Mouse (Mus musculus): Measurements from ENCODE around the gene Naa20.

Naa20 gene

DNA sequence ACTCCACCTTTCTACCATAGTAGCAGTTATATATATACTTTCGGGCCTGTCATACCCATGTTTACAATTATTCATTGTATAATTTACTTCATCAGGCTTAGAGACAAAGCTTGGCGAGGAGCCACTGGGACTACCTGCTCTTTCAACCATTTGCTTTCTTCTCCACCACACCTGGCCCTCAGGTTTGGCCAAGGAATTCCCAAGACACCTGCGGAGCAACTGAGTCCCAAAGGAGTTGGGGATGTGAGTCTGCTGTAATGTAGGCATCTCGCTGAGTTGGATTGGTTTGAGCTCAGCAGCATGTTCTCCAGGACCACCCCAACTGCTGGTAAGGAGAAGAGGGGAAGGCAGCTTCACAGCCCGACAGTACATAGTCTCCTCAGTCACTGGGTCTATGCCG, at the start of gene Naa20:
Naa20 (plus strand) TSS at position 239 of the 400 bp plus-strand sequence.
- DNase-seq: no peak

DNA sequence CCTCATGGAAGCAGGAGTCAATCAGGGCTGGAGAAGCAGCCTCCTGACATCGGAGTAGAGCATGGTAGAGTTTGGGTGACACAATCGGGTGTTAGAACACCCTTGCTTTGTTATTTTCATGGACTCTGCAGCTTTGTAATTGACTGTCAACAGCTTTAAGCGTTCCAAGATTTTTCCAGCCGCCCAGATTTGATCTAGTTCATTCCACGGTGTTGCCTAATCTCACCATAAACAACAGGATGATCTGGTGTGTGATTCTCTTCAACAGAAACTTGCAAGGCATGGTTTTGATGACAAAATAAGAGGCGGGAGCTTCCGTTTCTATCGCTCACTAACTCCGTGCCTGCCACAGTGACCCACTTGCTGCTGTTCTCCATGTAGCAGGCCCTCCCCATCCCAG, 46.1 kb upstream of the Naa20 start:
- peak; percentile 56 for DNase-seq

DNA sequence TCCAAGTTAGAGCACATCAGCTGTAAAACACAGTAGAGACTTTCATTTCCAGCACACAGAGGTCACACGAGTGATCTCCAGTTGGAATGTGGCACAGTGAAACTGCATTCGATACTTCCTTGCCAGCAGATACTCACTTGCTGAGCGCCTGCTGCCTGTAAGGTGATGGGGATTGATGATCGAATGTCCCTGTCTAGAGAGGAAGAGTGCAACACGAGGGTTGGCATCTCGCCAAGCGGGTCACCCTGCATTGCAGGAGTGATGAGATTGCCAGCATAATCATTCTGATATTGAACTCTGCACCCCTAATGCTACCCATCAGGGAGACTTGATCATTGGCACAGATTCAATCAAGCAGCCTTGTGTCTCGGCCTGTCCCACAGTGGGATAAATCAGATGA, 44.0 kb upstream of the Naa20 start:
- DNase-seq: peak; percentile 51

DNA sequence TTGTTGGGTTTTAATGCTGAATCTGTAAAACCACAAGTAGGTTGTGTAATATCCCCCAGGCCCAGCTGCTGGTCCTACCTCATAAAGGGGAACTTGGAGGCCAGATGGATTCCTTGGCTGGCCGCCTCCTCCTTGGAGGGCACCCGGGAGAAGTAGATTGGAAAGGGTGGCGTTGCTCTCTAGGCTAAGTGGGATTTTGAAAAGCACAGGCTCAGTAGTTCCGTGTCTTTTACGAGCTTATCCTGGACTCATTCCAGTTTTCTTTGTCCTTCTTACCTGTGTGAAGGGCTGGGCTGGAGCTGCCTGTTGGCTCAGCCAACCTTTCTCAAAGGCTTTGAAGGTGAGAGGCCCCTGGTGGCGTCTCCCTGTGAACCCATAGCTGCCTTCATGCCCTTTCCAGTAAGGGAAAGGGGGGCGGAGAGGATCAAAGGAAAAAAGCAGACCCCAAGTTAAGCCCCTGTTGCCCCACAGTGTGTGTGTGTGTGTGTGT, 42.4 kb upstream of the Naa20 start:
- DNase-seq: peak; percentile 80

DNA sequence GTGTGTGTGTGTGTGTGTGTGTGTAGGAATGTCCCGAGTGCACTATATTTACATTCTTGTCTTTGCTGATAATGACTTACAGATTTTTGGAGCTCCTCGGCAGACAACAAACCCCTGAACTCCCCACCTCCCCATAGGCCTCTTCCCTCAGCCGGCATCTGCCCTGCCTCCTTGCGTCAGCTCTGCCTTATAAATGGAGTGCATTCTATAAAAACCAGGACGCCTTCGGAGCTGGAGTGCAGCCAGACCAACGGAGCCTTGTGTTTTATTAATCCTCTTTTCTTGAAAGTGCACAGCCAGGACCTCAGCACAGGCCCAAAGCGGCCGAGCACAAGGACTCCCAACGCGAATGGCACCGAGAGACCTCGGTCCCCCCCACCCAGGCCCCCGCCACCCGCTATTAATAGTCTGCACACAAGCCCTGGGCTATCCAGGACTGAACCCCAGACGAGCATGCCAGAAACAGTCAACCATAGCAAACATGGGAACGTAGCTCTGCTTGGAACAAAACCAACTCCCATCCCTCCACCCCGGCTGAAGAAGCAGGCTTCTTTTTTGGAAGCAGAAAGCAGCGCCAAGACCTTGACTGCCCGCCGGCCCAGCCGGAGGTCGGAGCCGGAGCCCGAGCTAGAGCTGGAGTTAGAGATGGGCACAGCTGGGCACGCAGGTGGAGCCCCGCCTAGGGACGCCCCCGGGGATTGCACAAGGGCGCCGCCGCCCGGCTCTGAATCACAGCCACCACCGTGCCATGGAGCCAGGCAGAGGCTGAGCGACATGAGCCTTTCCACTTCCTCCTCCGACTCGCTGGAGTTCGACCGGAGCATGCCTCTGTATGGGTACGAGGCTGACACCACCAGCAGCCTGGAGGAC, 41.7 kb upstream of the Naa20 start:
- DNase-seq: peak; percentile 88

DNA sequence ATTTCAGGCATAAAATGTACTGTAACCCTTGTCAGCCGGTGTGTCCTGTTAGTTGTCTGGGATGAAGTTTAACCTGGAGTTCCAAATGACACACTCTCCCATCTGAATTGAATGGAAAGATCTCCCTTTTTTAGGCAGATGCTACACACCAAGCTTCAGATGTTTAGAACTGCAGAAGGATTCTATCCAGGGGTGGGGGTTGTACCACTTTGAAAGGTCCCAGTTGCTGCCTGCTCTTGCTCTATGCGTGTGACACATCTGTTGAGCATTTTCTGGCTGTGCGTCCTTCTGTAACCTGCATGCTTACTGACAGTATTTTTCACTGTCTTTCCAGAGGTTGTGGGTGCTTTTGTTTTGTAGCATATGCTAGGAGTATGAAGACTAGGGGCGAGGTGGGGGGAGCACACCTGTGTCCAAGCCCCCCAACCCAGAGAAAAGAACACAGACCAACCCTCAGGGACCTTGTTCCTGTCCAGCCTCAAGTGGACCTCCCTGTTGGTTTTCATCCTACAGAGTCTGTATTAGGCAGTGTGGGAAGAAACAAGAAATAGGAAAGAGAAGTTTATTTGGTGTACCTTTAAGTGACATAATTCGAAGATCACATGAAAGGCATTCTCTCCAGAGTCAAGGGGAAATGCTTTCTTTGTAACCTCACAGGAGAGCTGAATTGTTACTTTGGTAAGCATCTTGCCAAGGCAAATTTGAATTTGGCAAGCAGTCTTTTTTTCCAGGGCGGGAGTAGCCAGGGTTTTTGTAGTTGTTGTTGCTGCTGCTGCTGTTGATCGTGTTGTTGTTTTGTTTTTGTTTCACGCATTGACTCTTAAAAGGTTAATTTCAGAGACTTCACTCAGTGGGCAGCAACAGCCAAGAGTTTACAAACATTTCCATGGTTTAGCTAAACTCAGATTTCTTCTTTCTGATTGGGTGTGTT, 40.4 kb upstream of the Naa20 start:
- DNase-seq: peak; percentile 55

DNA sequence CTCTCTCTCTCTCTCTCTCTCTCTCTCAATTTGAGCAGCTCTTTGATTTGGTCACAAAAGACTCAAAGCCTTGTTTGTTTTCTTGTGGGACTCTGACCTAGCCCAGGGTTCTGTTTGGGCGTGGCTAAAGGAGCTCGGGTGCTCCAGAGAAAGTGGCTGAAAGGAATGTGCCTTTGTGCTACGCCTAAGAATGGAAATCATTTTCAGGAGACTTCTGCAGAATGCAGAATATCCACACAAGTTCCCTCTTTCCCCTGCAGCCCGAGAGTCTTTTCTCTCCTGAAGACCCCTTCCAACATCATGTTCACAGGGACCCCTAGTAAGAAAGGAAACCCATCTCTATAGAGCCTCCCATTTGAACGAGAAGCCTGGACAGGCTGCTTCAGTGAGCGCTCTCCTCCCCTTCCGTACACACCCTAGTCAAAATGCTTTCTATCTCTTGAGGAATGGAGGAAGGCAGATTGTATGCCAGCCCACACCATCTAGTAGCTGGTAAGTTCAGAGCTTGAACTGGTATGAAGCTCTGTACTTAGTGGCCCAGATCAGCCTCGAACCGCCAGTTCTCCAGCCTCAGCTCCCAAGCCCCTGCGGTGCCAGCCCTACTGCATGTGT, 39.6 kb upstream of the Naa20 start:
- peak; percentile 72 for DNase-seq

DNA sequence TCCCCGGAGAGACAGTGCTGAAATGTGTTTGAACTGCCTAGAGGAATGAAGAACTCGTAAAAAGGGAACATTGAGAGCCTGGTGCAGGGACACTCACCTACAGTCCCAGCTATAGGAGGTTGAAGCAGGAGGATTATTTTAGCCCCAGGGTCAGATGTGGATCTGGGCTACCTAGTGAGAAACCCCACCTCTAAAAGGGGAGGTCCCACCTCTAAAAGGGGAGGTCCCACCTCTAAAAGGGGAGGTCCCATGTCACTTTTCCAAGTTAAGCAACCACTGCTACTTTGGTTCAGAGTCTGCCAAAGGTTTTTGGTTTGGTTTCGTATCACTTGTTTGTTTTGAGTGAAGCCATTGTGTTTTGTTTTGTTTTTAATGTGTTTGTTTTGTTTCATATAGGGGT, 36.6 kb upstream of the Naa20 start:
- DNase-seq: no peak

DNA sequence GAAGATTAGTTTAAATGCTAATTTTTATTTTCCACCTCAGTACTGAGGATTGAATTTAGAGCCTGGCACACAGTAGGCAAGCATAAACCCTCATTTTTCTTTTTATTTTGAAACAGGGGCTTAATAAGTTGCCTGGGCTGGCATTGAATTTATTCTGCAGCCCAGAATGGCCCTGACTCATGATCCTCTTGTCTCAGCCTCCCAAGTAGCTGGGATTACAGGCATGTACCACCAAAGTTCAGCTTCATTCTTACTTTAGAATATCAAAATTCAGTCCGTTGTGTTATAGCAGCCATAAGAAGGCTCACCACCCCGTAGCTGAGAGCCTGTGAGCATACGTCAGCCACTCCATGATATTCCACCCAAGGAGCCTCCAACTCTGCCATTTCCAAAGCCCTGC, 35.7 kb upstream of the Naa20 start:
- no peak for DNase-seq

DNA sequence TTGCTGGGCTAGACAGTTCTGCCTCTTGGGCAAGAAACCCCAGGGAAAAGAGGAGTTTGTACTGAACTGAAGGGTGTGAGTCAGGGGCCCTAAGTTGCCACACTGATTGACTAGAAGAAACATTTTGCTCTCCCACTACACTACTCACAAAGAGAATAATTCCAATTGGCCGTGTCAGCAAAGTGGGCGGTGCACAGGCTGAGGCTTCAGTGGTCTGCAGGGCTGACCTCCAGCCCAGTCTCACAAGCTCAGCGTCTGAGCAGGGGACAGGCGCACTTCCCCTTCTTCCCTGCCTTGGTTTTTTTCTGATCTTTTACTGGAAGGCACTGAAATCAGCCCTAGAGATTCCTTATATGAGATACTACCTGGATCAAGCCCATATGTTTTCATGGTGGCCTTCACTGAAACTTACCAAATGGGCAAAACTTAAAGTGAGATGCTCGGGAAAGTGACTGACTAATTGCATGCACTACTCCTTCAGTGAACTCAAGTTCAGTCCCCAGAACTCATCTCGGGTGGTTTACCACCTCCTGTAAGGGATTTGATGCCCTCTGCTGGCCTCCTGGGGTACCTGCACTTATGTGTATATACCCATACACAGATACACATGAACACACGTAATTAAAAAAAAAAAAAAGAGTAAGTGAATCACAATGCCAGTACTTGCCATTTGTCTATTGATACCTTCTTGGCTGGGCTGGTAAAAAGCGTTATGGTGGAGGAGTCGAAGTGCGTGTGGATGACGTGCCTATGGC, 35.0 kb upstream of the Naa20 start:
- no peak for DNase-seq

DNA sequence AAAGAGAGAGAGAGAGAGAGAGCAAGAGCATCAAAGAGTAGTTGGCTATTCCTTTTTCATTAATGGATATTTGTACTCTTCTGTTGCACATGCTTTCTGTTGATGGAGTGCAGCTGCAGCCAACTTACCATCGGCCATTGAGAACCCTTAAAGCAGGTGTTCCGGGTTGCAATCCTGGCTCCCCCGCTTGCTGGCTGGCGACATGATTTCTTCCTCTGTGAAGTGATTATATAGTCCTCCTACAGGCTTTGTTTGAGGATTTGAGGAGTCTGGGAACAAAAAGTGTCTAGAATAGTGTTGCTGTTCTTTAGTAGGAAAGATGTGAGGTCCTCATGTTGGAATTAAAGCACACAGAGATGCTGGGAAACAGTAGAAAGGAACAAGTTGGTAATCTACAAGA, 30.6 kb upstream of the Naa20 start:
- DNase-seq: no peak

DNA sequence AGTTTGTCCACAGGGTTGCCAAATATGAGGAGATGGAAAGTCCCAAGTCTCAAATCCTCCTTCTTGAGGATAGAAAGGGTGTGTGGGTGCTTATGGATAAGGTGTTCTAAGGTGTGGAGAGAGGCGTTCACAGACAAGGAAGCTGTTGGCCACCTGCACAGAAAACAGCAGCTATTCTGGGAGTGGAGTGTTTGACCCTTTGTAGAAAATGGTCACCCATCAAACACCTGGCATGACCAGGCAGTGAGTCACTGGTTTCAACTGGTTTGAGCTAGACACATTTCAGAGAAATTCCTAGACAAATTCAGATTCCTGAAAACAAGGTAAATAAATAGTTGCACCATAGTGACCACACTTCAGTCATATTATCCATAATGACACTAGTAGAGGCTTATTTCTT, 29.8 kb upstream of the Naa20 start:
- no peak for DNase-seq

DNA sequence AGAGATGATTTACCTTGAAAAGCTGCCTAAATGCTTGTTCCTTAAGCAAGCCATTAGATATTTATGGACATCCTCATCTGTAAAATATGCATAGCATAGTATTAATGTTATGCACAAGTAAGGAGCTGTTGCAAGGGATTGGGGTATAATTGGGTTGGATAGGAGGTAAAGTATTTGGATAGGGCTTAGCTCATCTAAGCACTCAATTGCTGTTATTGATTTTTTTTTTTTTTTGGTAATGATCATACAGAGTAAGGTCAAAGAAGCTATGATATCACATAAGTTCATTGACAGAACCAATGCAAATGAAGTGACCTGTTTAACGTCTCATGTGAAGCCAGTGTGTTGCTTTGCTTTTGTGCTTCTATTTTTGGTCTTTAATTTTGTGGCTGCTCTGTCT, 27.9 kb upstream of the Naa20 start:
- no peak for DNase-seq

DNA sequence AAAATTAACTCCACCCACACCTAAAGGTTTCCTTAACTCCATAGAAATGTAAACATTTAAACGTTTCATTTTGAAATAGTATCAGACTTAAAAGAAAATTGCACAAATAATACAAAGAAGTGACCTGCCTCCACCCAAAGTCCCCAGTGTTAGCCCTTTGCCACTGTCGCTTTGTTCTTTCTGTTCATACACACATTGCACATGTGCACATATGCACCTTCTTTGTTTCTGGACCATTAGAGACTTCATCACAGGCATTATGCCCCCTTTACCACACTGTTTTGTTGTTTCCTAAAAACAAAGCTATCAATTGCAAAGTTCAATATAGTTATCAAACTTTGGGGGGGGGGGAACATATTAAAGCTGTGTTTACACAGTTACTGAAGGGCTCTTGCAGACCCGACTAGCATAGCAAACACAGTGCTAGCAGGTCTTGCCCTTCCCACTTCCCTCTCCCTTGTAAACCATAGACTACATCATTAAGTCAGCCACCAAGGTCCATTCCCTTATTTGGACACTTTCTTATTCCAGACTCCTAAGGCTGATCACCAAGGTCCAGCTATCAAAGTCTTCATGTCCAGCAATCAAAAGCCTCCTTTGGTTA, 26.9 kb upstream of the Naa20 start:
- no peak for DNase-seq

DNA sequence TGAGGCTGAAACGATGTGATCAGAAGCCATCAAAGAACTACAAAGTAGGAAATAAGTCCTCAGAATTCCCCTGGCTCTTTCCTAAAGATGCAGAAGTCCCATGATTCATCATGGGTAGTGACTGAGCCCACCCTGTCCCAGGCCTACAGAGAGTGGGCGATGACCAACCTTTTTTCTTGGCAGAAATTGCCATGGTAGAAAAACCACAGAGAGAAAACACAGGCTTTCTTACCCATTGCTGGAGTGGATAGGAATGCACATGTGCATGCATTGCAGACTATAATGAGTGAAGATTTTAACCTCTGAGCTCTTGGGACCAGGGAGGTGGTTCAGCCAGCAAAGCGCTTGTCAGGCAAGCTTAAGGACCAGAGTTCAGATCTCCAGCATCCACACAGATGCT, 24.7 kb upstream of the Naa20 start:
- DNase-seq: no peak

DNA sequence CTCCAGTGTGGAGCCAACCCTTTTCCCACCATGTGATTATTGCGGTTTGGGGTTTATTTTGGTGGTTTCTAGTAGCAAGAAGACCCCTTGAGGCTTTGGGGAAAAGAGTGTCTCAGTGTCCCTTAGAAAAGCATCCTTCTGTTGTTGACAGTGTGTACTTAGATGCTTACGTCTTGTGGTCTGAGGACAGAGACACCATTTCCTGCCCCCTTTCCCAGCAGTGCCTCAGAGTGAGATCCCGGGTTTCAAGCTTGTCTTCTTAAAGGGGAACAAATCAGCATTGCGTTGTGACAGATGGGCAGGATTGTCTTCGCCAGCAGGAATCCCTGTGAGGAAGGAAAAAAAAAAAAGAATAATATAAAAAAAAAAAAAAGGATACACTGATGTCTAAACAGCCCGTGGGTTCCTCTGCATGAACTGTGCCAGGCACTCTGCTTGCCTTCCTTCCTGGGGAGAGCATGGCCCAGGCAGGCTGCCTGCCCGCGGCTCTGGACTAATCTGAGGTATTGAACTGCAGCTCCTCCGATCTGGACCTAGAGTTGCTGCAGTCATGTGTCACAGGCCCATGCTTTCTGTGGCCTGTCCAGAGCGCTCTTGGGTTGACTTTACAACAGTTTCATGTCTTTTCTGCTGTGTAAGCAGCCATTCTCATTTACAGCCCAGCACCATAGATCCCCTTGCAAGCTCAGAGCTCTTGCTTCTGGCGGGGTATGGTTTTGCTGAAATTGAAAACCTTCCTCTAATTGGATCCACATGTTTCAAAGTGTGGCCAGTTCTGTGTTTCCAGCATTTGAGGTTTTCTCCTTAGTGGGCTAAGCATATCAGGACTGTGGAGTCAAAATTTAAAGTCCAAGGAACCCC, 20.8 kb upstream of the Naa20 start:
- DNase-seq: peak; percentile 36

DNA sequence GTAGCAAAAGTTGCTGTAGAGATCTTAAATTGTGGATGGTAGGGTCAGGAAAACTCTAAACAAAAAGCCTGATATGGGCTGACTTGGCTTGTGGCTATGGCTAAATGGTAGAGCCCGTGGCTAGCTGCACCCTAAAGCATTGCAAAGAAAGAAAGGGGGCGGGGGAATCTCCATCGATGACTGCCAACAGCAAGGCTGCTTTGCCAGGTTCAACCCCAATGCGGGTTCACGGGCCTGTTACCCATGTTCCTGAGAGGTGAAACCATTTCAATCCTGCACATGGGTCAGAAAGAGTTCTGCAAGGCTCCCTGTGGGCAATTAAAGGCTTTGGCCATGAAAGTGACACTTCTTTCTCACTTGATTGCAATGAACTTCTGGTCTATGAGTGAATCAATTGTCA, 20.0 kb upstream of the Naa20 start:
- no peak for DNase-seq

DNA sequence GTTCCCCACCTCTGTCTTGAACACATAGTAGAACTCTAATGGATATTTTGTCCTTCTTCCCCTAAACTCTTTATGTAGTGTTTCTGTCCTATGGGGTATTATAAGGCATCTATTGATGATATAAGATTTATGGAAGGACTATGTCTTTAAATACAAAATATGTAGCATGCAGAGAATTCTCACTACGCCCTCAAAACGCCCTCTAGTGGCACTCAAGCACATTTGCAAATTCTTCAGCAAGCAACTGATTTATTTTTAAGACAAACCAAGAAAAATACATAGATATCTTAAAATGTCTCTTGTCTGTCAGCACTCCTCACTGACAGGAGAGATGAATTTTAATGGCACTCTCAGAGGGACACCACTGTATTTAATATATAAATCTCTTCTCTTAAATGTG, 19.5 kb upstream of the Naa20 start:
- DNase-seq: no peak

DNA sequence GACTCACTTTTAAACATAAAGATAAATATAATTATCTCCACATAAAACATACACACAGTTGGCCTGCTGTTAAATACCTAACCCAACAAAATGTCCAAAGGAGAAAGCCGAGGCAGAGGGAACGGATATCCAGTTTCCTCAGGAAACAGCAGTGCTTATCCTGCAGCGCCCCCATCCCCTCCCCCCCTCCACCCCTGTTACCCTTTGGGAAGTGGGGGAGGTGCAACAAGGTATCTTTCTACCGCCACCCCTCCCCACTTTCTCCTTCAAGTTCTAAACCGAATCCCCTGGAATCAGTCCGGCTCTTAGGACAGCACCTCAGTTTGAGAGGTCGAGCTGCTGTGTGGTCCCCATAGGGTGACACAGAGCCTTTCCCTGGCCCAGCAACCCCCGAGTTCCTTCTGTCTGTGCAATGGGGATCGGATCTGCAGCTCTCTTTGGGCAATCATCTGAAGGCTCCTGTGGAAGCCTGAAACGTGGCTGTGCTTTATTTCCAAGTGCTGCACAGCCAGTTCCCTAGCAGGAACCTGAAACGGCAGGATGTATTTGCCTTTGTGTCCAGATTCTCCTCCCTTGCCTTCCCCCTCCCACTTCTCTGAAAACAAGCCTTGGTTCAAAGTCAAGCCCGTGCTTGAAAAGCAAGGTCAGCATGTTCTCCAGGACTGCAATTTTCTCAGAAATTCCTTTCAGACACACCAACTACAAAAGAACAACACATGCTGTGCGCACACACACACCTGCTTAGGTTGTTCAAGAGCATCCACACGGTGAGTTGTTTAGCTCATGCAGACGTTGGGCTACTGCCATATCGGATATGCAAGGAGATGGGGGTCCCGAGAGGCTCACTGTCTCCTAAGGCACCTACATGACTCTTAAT, 17.6 kb upstream of the Naa20 start:
- no peak for DNase-seq

Measured in lung, postnatal 10 days (tissue).